Mouse (Mus musculus) testis, adult 2 months (tissue): Measurements from ENCODE around the gene Axdnd1.
A peak's percentile ranks its signal among the peaks of the same experiment; 100 is the strongest.

Experiments
- CTCF ChIP-seq: fragments of 200-500 bp; IDR thresholded peaks from 2 replicates; pipeline ENCODE4 v1.5.1; 2012; ENCODE audit warnings: low read depth, mild to moderate bottlenecking, inconsistent platforms, low read length, moderate library complexity; ENCODE audit not compliant: control insufficient read depth, insufficient read depth, insufficient replicate concordance
- POLR2A ChIP-seq: fragments of 200-500 bp; IDR thresholded peaks from 2 replicates; pipeline ENCODE4 v1.6.1; 2012; ENCODE audit warnings: low read depth, mild to moderate bottlenecking, inconsistent platforms, low read length, moderate library complexity; ENCODE audit not compliant: control insufficient read depth

- peak; percentile 91 for TF ChIP-seq POLR2A
- no peak for TF ChIP-seq CTCF
Measured at GRCm38 (mm10) chr1:156302911-156303749, 117.8 kb downstream of the Axdnd1 start, which contains the start of gene Tdrd5.
